Mouse (Mus musculus): Measurements from ENCODE around the gene Ssxb8. TPM values are rescaled to one million over a fixed set of nuclear protein-coding genes. Genes with fewer than 3 reads are reported as not detected.
A peak's percentile ranks its signal among the peaks of the same experiment; 100 is the strongest.
"Not testable (repeated sequence)": the region's sequence is repeated elsewhere in the genome, so short reads cannot be mapped to it uniquely, and the experiment has no call there.

The Ssxb8 gene
- polyA plus RNA-seq (2014; fragmentation: Nextera tagmentation; extraction: Ambion mirVana) = not detected in 2 replicates

DNA sequence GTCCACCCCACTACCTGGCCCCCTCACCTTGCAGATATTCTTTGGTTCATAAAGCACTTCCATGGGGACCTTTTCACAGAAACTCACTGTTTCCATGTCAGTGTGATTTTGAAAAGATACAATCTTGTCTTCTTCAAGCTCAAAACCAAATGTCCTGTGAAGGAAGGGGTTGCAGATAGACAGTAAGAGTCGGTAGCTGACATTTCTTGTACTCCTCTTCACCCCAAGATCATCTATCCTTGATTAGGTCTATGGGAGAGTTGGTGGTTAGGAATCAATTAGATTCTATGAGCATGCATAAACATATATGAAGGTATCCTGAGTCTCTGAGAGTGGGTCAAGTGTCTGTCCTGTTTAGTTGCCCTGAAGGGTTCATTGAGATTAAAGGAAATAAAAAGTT lies at the start of gene Ssxb8:
Gene Ssxb8 (minus strand): TSS at position 101 of the 400 bp plus-strand sequence.
- not testable (repeated sequence) for H3K4me2 ChIP-seq (ENCODE audit: low read depth, low read length); ATAC-seq (ENCODE audit: low read depth); H3K27me3 ChIP-seq (replicated peaks; ENCODE audit: control insufficient read depth, insufficient read depth, low read length); H3K36me3 ChIP-seq (ENCODE audit: control insufficient read depth, insufficient read depth, low read length); H3K4me3 ChIP-seq (ENCODE audit: low read depth, low read length); H3K9ac ChIP-seq (ENCODE audit: low read depth, low read length); H3K4me1 ChIP-seq (ENCODE audit: control insufficient read depth, insufficient read depth, low read length); H3K27ac ChIP-seq (replicated peaks; ENCODE audit: low read depth, low read length); DNase-seq (ENCODE audit: low spot score); H3K9me3 ChIP-seq (ENCODE audit: control insufficient read depth, low read length)
- 63% methylated on average over 1 of the region's 1 CpGs for WGBS

DNA sequence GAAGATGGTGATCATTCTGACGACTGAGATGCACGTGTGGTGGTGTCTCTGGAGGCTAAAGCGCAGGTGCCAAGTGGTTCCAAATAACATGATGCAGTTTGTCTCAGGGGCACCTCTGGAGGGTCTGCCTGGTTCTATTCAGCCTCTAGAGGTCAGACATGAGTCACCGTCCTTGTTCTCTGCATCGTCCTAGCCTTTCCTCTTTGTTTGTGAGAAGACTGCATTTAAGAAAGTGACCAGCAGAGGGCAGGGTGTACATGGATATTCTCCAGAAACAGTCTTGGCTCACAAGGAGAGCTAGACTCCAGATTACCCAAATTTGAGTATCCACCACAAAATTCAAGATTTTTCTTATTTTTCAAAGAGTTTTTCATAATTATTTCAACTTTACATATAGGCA lies 42.3 kb upstream of the Ssxb8 start:
- WGBS = 55% methylated on average over 5 of the region's 5 CpGs
- no peaks in the 10 kb centered on the region for H3K27me3 ChIP-seq (replicated peaks; ENCODE audit: control insufficient read depth, insufficient read depth, low read length)
- H3K4me3 ChIP-seq (ENCODE audit: low read depth, low read length) = no peak overlapping the region
- ATAC-seq (ENCODE audit: low read depth) (no peak), DNase-seq (ENCODE audit: low spot score) (peak; percentile 4)
- no peaks in the 10 kb centered on the region for H3K36me3 ChIP-seq (ENCODE audit: control insufficient read depth, insufficient read depth, low read length)
- H3K9ac ChIP-seq (ENCODE audit: low read depth, low read length) = no peak overlapping the region
- H3K9me3 ChIP-seq (ENCODE audit: control insufficient read depth, low read length) = 0 out of 2 replicates have a peak, but pooled peaks cover 4% of the 10 kb centered on the region
- H3K27ac ChIP-seq (replicated peaks; ENCODE audit: low read depth, low read length) = no peak overlapping the region
- no peak overlapping the region for H3K4me2 ChIP-seq (ENCODE audit: low read depth, low read length)
- no peaks in the 10 kb centered on the region for H3K4me1 ChIP-seq (ENCODE audit: control insufficient read depth, insufficient read depth, low read length)

DNA sequence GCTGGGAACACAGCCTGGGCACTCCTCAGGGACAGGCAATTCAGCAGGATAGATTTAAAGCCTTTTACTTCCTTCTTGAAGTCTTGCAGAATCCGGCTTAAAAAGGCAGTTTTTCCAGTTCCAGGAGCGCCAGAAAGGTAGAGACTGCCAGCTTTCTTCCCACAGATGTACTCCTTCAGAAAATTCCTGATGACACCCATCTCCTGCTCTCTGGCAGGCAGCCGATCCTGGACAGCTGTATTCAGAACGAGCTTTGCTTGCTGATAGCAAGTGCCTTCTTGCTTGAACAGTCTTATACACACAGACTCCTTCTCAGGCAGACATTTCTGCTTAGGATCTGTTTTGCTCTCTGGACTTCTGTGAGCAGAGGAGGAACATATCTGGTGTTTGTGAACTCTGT lies 27.6 kb downstream of the Ssxb8 start:
- no peak overlapping the region for H3K4me3 ChIP-seq (ENCODE audit: low read depth, low read length)

More for the DNA sequence above, 27.6 kb downstream of the Ssxb8 start:
- Histone ChIP-seq H3K9me3 (ENCODE audit: control insufficient read depth, low read length) (no peaks in the 10 kb centered on the region), H3K4me2 (ENCODE audit: low read depth, low read length) (no peak overlapping the region), H3K9ac (ENCODE audit: low read depth, low read length) (no peak overlapping the region), H3K4me1 (ENCODE audit: control insufficient read depth, insufficient read depth, low read length) (no peaks in the 10 kb centered on the region), H3K27ac (replicated peaks; ENCODE audit: low read depth, low read length) (no peak overlapping the region), H3K27me3 (replicated peaks; ENCODE audit: control insufficient read depth, insufficient read depth, low read length) (no peaks in the 10 kb centered on the region), H3K36me3 (ENCODE audit: control insufficient read depth, insufficient read depth, low read length) (no peaks in the 10 kb centered on the region)
- ATAC-seq (ENCODE audit: low read depth) = no peak
- no peak for DNase-seq (ENCODE audit: low spot score)
- 82% methylated on average over 4 of the region's 4 CpGs for WGBS

Other genes starting within 250 kb of the Ssxb8 start
- not detected in 2 replicates for gene Ssxb2, start 229.1 kb downstream of the Ssxb8 start, polyA plus RNA-seq (2014; fragmentation: Nextera tagmentation; extraction: Ambion mirVana)
- not detected in 2 replicates for gene Gm14459, start 165.9 kb downstream of the Ssxb8 start, polyA plus RNA-seq (2014; fragmentation: Nextera tagmentation; extraction: Ambion mirVana)
- gene Ssxb6, start 142.6 kb downstream of the Ssxb8 start, polyA plus RNA-seq (2014; fragmentation: Nextera tagmentation; extraction: Ambion mirVana) = not detected in 2 replicates
- gene Ssxb3, start 99.0 kb downstream of the Ssxb8 start, polyA plus RNA-seq (2014; fragmentation: Nextera tagmentation; extraction: Ambion mirVana) = not detected in 2 replicates
- not detected in 2 replicates for gene Ssx9, start 57.6 kb upstream of the Ssxb8 start, polyA plus RNA-seq (2014; fragmentation: Nextera tagmentation; extraction: Ambion mirVana)
- gene Ssxb5, start 112.8 kb upstream of the Ssxb8 start, polyA plus RNA-seq (2014; fragmentation: Nextera tagmentation; extraction: Ambion mirVana) = not detected in 2 replicates
- not detected in 2 replicates for gene Gm6592, start 153.2 kb upstream of the Ssxb8 start, polyA plus RNA-seq (2014; fragmentation: Nextera tagmentation; extraction: Ambion mirVana)
- not detected in 2 replicates for gene Gm5751, start 183.4 kb upstream of the Ssxb8 start, polyA plus RNA-seq (2014; fragmentation: Nextera tagmentation; extraction: Ambion mirVana)
- 4.0 and 4.8 TPM in 2 replicates for gene B630019K06Rik, start 201.5 kb upstream of the Ssxb8 start, polyA plus RNA-seq (2014; fragmentation: Nextera tagmentation; extraction: Ambion mirVana)

Data from embryonic facial prominence, embryonic 14.5 days (tissue).